Mouse (Mus musculus): ENCODE measurements around the gene Tsen54.

- TF ChIP-seq POLR2A (IDR thresholded peaks at IDR 0.05; ENCODE audit: insufficient read length, low read depth) (no peak), TCF12 (IDR thresholded peaks at IDR 0.05; ENCODE audit: insufficient read depth, poor library complexity, severe bottlenecking) (no peak), MAX (IDR thresholded peaks at IDR 0.05; ENCODE audit: low read depth) (no peak), TCF3 (IDR thresholded peaks at IDR 0.05; ENCODE audit: insufficient read length, low read depth) (no peak), SRF (IDR thresholded peaks at IDR 0.05; ENCODE audit: control insufficient read depth, insufficient read length, low read depth) (no peak), POLR2AphosphoS2 (IDR thresholded peaks at IDR 0.05; ENCODE audit: insufficient read length, low read depth) (no peak), MYOD1 (IDR thresholded peaks at IDR 0.05; ENCODE audit: control insufficient read depth in 1 of 3, insufficient read length in 2 of 3, low read depth in 2 of 3) (no peak)
Measured at GRCm38 (mm10) chr11:115830550-115831325, 16.2 kb downstream of the Tsen54 start.

Data from myocyte (in vitro differentiated cells).